Mouse (Mus musculus) embryo, embryonic 11.5 days (tissue): ENCODE data around the gene Sac3d1.

Experiments used
- DNase-seq: peaks from one replicate; pipeline ENCODE4 v3.0.0-alpha.2; 2012; ENCODE audit warnings: low read depth, low spot score

Gene Sac3d1

DNA sequence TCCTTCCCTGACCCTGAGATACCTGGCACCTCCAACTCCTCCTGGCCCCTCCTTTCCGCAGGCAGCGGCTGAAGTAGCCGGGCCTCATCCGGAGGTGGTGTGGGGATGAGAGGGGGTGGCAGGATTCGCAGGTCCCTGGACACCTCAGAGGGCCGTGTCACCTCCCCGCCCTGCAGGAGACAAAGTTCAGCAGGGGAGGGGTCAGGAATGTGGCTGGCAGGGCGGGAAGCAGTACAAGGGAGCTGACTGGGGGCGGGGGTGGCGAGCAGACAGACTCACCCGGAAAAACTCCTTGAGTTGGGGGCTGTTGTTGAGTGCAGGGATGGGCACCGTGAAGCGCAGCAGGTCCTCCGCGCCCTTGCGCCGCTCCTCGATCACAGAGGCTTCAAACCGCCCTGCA, 3.3 kb upstream of the Sac3d1 start:
- no peak for DNase-seq

GRCm38 (mm10) chr19:6118677-6119185, 281 bp upstream of the Sac3d1 start:
- no peak for DNase-seq

DNA sequence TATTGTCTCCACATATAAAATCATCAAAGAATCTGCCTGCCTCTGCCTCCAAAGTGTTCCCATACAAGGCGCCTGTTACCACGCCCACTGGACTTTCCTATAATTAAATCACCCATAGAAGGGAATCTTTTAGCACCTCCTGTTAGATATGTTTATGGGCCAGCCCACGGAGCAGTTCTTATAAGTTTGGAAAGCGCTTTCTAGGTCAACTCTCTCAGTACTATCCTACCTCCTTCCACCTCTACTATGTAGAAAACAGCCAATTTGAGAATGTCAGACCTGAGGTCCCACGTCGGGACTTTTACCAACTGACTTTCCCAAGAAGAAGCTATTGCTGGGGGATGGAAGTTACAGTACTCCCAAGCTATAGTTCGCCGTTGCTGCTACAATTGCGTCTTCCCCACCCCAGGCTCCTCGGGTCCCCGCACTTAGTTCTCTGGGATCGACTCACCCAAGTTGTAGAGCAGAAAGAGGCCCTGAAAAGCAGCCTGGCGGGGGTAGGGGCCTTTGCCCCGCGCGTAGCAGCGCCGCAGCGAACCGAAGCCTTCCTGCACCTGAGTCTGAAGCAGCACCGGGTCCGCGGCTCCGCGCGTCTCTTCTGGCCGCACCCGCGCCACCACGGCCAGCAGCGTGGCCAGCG, 984 bp downstream of the Sac3d1 start:
- no peak for DNase-seq

DNA sequence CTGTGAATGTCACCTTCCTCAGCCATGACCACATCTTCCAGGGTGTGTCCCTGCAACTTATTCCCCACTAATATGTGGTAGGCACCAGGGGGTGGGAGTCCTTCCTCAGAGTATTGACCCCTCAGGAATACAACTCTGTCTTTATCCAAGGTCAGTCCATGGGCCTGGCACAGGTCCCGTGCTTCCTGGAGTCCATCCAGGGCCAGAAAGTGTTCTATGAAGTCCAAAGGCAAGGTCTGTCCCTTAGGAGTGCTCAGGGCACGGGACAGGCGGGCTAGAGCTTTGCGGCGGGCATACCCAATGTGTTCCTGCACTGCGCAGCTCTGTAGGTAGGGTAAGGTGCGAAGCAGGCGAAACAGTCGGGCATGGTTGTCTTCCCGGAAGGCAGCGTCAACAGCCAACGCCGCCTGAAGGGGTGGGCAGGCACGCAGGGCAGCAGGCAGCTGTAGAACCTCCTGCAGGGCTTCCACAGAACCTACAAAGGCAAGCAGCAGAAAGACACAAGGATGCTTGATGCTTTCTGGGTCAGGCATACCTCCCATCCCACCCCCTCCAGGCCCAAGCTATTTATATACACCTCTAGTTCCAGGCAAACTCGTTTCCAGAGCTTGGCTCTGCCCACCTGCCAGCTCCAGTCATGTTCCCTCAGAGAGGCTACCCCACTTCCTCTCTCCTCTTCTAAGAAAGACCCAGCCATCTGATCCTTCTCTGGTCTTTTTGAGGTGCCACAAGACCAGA, 2.2 kb downstream of the Sac3d1 start:
- DNase-seq: no peak

DNA sequence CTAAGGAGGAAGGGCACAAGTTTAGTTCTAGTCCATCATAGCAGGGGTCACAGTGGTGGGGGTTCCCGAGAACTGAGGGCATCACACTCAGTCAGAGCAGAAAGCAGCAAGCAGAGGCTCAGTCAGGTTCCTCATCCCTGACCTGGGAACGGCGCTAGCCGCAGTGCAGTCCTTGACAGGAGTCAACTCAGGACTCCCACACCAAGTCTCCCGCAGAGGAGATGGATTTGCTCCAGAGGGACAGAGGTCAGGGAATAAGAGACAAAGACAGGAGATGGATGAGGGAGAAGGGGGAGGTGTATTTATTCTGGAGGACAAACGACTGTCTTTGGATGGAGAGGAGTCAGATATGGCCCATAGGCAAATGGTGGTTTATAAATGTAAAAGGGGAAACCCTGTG, 5.3 kb downstream of the Sac3d1 start:
- no peak for DNase-seq

DNA sequence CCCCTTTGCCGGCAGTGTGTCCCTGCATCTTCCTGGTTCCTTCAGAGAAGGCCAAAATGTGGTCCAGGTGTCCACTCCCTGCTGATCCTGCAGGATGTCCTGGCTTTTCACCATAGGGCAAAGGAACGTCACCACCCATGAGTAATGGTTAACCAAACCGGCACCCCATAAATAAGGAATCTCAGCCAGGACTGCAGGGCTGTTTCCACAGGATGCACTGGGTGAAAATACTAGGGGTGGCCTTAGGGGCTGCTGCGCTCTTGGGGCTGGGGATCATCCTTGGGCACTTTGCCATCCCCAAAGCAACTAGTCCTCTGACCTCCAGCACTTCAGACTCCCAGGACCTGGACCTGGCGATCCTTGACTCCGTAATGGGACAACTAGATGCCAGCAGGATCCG, 12.9 kb downstream of the Sac3d1 start, which contains the start of gene Naaladl1:
Naaladl1 (plus strand) TSS at position 197 of the 400 bp plus-strand sequence.
- DNase-seq: no peak

DNA sequence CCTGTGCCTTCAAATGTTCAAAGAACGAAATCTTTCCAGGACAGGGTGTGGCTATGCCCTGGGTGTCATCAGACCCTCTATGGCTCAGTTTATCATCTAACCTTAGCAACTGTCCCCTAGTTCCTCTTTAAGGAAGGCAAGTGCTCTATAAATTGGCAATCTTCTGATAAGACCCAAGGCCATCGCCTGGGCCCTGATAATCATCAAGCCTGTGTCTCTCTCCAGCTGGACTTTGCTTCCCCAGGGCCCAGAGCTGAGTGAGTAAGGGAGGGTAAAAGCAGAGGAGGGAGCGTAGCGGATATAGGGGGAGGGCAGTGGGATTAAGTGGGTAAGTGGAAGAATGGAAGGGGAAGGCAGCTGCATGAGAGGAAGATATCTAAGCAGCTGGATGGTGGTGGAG, 14.0 kb downstream of the Sac3d1 start:
- no peak for DNase-seq

GRCm38 (mm10) chr19:6102169-6102853, 16.1 kb downstream of the Sac3d1 start:
- no peak for DNase-seq

DNA sequence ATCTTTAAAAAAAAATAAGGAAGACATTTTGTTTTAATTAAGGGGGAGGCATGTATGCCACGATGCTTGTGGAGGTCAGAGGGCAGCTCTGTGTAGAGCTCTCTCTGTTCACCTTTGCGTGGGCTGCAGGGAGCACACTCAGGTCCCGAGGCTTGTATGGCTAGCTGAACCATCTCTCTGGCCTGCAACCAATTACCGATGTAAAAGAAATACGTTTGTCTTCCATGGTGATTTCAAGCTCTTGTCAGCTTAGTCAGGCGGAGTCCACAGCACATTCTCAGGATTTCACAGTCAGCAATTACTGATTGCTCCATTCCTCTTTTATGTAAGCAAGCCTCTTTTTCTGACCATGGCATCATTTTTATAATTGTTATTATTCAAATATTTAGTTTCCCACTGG, 17.3 kb downstream of the Sac3d1 start:
- DNase-seq: no peak

- no peak for DNase-seq
These were observed 20.6 kb downstream of the Sac3d1 start for GRCm38 (mm10) chr19:6097847-6098246.

- no peak for DNase-seq
These were observed 24.3 kb downstream of the Sac3d1 start, which contains the start of gene AC131692.1 for GRCm38 (mm10) chr19:6094119-6094518. Gene AC131692.1 (plus strand): TSS chr19:6094419.

GRCm38 (mm10) chr19:6088841-6089240, 29.6 kb downstream of the Sac3d1 start:
- DNase-seq: no peak

- DNase-seq: peak; percentile 55
These were observed 33.0 kb downstream of the Sac3d1 start for GRCm38 (mm10) chr19:6085417-6085879.

- peak; percentile 98 for DNase-seq
These were observed 33.8 kb downstream of the Sac3d1 start, which contains the start of the genes Zfpl1 and Cdca5 for GRCm38 (mm10) chr19:6084478-6085248. Gene Zfpl1 (minus strand): TSS chr19:6084956. Gene Cdca5 (plus strand): TSS chr19:6084983.

DNA sequence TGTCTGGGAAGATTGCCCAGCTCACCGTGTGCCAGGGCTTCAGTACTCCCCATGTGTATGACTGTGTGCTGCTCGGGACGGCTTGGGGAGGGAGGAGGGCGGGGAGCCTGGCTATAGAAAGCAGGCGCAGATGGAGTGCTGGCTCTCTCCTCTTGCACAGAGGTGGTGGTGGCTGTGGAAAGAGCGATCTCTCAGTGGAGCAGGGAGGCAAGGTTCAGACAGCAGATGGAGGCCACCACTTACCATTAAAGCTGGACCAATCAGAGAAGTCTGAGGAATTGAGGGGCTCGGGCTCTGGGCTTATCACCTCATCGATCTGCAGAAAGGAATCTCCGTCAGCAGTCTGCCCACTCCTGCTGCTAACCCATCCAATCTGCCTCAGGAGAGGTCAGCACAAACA, 36.3 kb downstream of the Sac3d1 start, which contains the start of gene Gm28374:
Gm28374 (minus strand) TSS at position 101 of the 400 bp plus-strand sequence.
- DNase-seq: no peak

- no peak for DNase-seq
These were observed 38.4 kb downstream of the Sac3d1 start, which contains the start of gene Tmem262 for GRCm38 (mm10) chr19:6079983-6080480. Gene Tmem262 (plus strand): TSS chr19:6080033.

DNA sequence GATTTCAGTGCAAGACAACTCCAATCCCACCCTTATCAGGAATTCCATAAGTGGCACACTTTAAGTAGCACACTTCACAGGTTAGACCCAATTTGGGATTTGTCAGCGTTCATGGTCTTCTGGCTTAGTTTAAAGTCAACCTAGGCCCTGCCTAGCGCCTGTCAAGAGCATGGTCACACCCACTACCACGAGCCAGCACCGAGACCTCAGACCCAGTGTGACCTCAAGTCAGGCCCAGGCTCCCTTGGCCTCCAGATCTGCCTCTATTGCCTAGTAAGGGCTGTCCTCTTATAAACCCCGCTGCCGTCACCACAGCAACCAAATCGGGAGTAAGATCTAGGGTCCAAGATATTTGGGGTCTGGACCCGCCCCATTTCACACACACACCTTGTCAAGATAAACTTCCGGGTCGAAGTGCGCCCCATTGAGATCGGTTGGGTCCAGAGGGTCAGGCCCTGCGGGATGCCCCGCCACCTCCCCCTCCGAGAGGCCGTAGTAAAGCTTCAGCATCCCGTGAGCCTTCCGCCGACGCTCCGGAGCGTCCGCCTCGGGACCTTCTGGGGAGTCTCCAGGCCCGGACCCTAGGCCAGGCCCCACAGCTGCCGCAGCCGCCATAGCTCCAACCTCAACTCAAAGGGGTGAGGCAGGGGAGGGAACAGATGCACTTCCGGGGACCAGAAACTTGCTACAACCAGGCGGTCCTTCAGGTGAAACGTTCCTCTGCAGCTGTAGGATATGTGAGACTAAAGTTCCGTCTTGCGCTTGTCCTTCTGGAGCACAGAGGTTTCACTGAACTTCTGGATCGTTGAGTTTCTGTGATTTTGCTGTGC, 41.7 kb downstream of the Sac3d1 start, which contains the start of gene Vps51:
Vps51 (minus strand) TSS at position 668 of the 830 bp plus-strand sequence.
- peak; percentile 81 for DNase-seq

GRCm38 (mm10) chr19:6073889-6074288, 44.6 kb downstream of the Sac3d1 start:
- DNase-seq: no peak

GRCm38 (mm10) chr19:6071261-6071660, 47.2 kb downstream of the Sac3d1 start:
- DNase-seq: no peak
